Mouse (Mus musculus) cerebellum, postnatal 36 days (tissue): ENCODE results near the gene Baz2b.

Experiments used
- DNase-seq, 2 experiments: peaks; one replicate each; pipeline ENCODE4 v3.0.0; 2021 to 2022; ENCODE audit warnings: mixed read lengths in 2 of 2

The Baz2b gene

DNA sequence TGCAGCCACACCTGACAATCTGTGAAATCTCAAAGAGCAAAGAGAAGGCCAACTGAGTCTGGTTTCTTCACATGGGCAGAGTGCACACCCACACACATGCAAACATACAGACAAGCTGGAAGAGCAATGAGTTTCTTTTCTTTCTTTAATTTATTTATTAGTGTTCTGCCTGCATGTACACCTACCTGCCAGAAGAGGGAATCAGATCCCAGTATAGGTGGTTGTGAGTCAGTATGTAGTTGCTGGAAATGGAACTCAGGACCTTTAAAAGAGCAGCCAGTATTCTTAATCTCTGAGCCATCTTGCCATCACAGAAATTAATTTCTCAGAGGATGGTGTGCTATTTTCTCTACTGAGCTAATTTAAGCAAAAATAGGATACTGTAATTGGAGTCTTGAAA lies 164.7 kb downstream of the Baz2b start:
- DNase-seq, result no peak

DNA sequence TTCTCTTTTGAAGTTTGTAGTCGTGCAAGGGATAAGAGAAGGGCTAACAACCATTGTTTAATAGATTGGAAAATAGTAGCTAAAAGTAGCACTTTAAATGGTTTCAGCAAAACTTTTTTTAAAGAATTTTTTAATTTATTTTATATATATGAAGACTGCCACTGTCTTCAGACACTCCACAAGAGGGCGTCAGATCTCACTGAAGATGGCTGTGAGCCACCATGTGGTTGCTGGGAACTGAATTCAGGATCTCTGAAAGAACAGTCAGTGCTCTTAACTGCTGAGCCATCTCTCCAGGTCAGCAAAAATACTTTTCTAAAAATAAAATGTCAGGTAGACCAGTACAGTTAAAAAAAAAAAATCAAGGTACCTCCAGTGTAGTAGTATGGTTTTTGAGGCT lies 165.1 kb downstream of the Baz2b start:
- DNase-seq, result no peak

DNA sequence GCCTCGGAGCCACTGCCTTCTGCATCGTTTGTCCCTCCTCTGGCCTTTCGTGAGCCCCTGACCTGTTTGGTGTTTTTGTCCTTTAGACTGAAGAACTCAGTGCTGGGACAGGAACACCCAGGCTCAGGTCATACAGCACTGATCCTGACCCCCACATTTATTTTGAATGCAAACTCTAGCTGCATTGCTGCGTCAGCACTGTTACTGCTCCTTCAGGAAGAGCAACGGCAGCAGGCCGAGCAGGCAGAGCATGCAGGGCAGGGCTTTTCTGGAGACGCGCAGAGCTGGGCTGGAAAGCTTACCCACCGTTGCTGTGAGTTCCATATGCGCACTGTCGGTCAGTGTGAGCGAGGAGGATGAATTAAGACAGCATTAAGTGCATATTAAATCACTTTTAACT lies 166.9 kb downstream of the Baz2b start:
- DNase-seq, result peak; percentile 36 to 46

DNA sequence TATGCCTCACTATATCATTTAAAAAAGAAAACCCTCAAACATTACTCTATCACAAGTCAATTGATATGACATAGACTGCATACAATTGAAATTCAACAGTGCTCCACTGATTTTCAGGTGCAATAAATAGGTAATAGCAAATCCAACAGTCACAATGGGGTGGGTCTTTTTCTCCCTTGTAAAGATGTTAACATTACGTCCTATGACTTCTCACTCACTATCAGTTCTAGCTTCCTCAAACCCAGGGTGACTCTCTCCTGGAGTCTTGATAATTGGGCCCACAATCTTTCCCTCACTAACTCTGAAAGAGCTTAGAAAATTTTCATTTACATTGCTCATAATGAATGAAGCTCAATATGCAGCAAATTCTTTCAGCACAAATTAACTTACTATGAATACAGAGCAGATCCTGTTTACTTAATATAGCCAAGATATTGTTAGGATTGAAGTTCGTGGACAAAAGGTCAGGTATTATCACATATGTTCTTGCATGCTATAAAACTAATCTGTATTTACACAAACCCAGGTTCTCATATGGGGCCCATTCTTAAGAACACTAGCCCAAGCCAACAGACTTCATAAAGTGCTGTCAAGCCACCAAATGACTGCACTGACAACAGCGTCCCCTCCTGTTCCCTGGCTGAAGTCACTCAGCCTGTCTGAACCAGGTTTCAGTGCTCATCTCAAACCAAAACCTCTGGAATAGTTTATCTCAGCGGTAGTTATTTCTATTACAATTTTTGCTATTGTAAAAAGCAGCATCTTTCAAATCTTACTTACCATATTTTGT lies 168.0 kb downstream of the Baz2b start:
- DNase-seq, result no peak

DNA sequence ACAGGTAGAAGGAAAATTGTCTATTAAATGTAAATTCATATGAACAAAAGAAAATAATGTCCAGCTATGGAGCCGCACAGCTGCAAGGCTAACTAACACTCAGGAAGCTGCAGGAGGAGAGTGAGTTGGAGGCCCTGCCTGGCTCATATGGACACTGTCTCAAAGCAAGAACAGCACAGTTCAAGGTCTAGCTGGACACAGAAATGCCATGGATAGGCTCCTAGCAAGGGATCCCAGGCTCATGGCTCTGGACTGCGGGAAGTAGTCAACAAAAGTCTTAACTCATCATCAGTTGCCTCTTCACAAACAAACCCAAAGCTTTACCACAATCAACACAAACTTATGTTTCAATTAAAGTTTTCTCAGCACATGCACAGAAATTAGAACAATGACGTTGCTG lies 169.5 kb downstream of the Baz2b start:
- no peak for DNase-seq

DNA sequence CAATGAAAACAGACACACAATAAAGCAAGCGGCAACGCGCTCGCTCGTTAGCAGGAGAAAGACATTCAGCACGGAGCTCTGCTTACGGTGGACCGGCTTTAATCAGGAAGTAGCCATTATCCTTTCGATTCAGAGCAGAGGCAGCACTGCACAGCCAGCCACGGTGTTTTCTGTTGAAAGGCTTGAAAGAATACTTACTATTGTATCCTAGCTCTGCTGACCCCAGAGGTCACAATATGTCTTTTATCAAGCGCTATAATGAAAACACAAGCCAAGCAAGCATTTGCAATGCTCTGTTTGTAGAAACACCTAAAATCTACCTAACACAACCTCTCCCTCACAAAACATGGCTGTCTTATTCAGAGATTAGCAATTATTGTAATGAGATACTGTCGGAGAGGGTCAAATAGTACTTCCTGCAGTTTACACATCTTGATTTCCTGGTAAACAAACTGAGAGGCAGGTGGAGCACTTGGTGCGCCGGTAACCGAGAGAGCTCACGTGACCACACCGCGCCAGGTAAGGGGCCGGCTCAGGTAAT lies 172.6 kb downstream of the Baz2b start:
- peak; percentile 49 to 67 for DNase-seq

DNA sequence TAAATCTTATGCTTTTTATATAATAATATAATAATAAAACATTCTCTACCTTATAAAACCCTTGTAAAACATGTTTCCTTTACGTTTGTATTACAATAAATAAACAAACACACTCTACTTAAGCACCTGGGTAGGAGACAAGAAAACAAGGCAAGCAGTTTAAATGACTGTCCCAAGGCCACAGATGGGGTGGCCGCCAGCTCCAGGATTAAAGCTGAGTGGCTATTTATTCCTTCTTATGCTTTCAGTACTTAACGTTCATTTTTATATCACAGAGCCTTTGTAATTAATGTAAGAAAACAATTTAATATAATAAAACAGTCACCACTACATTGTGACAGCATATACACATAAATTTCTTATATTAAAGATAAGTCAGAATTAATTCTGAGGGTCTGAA lies 173.3 kb downstream of the Baz2b start:
- peak; percentile 38 to 39 for DNase-seq

DNA sequence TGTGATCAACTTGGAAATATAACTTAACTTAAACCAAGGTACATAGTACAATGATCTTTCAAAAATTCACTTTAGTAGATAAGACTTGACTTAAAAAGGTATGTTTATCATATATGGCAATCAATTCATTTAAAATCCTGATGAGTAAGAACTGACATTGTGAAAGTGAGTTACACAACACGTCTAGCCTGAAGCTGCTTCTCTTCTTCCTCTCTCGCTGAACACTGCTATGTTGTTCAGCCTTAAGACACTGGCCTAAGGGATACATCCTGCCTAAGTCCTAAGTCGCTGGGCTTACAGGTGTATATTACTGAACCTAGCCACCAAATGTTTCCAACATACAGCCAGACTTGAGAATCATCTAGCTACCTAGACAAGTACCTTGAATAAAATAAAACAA lies 178.6 kb downstream of the Baz2b start:
- no peak for DNase-seq

DNA sequence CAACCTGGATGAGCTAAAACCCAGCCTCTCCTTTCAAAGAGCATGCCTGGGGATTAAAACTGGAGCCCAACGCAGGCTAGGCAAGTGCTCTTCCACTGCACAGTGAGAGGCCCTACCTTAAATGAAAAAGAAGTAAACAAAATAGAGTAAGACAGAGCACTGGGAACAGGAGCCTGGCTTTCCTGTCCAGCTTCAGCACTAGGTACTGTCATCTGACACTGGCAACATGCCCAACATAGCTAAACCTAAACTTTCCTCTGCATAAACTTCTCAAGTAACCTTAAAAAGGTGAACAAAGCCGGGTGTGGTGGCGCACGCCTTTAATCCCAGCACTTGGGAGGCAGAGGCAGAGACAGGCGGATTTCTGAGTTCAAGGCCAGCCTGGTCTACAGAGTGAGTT lies 180.6 kb downstream of the Baz2b start:
- DNase-seq, result no peak

DNA sequence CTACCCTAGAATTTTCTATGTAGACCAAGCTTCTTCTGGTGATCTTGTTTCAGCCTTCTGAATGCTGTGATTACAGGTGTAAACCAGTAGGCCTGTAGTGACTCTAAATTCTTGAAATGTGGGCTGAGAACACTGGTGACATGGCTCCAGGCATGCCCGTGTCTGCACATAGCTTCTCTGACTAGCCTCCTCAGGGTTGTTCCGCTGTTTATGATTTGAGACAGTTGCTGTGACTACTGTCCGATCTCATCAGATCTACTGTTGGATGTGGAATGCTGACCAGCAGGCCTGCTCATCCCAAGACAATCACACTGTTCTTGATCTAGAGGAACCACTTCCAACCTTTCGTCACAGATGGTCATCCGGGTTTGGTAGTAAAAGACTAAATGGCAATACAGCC lies 182.5 kb downstream of the Baz2b start:
- no peak for DNase-seq

DNA sequence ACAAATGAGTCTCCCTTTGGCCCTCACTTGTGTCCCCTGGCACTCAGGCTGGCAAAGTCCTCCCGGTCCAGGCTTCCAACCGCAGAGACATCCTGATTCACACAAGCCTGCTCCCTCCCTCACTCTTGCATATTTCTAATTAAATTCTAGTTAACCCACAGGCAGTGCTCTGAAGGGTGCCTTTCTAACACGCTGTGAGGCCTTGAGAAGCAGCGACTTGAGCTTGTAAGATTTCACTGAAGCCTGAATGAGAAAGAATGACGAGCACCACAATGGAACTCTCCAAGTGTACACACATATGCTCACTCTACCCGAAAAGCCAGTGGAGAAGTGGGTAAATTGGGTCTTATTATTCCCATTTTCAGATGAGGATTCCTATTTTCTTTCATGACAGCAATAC lies 183.1 kb downstream of the Baz2b start:
- DNase-seq, result no peak

DNA sequence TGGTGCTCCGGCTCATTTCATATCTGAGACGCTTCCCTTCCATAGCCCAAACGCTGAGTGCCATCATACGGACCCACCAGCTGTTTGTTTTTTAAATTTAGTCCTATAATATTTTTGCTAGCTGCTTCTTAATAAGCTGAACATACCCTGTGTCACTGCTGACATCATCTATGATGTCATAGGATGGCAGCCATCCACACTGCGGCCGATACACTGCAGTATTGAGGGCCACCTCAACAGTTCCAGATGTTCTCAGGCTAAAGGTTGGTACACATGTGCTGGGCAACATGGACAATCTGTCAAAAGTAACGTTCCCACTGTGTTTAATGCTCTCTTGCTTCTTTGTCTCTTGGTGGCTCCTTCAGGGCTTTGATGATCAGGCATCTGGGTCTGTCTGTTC lies 185.9 kb downstream of the Baz2b start:
- DNase-seq, result no peak

DNA sequence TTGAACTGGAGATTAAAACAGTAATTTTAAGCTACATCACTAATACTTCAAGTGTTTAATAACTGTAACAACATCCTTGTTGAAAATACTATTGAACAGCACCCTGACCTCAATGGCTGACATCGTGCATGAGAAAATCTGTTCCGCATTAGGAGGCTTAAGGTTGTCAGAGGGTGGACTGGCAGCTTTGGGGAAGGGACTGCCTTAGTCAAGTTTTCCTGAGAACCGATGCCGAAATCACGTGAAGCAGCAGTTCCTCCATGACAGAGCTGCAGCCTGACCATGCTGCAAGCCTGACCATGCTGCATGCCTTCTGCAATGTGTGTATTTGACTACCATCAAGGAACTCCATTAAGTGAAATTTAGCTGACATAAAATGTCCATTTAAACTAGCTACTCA lies 188.1 kb downstream of the Baz2b start:
- DNase-seq, result no peak

DNA sequence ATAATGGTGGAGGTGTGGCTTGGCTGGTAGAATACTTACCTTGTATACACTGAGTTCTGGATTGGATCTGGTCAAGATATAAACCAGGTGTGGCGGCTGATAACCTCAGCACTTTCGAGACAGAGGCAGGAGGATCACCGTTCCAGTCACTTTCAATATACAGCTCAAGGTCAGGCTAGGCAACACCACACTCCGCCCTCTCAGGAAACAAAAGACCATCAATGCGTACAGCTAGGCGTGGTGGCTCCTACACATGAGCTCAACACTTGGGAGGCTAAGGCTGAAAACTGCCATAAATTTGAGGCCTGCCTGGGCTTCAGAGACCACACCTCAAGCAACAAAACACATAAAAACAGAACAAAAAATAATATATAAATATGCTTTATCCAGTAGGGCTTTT lies 188.5 kb downstream of the Baz2b start:
- no peak for DNase-seq

DNA sequence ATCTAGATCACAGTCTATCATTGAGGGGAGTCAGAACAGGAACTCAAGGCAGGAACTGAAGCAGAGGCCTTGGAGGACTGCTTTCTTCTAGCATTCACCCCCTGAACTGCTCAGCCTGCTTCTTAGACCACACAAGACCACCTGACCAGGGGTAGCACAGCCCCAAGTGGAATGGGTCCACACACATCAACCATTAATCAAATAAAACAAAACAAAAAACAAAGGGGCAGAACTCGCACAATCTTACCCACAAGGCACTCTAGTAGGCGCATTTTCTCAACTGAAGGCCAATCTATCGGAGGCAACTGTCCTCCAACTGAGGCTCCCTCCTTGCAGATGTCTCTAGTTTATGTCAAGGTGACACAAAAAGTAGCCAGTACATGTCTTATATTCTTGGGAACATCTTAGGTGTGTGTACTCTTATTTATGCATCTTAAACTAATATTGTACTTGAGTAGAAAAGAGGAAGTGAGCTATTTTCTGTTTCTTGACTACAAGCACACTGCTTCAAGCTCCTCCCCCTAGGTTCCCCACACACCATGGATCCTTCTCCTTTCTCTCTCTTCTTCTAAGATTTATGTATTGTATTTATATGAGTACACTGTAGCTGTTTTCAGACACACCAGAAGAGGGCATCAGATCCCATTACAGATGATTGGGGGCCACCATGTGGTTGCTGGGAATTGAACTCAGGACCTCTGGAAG lies 189.9 kb downstream of the Baz2b start:
- DNase-seq, result no peak

DNA sequence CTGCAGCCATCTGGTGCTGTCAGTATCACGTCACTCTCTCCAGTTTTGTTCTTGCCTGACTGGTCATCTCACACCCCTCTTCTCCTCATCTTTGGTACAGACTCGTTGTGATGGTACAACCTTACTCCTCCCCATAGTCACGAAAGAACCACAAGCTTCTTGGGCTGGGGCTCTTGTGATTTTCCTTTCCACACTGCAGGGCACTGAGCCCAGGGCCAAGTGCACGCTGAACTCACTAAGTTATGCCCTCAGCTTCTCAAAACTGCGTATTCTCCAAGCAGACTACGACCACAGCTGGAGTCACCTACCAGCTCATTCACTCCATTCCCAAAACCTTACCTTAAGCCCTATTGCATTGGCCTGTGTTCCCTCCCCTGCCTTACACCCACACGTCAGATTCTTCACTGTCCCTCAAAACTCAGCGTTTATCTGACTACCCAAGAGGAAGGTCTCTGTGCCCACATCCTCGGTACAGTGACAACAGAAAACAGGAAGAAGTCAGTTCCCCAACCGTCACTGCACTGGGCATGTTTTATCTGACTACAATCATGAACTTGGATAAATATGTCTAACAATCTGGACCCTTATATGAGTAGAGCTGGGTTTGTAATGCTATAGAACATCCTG lies 190.7 kb downstream of the Baz2b start:
- no peak for DNase-seq

DNA sequence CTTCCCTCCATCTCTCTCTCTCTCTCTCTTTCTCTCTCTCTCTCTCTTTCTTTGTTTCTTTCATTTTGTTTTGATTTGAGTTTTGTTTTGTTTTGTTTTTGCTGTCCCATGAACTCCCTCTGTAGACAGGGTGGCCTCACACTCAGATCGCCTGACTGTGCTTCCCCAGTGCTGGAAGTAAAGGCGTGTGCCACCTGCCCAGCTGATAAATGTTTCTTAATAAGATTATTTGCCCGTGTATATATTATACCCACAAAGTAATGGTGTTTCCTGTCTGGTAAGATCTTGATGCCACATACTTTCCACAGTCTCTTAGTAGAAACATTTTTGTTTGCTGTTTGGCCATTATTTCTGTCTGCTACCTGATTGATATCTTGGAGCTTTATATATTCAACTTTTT lies 198.1 kb downstream of the Baz2b start:
- DNase-seq, result no peak

DNA sequence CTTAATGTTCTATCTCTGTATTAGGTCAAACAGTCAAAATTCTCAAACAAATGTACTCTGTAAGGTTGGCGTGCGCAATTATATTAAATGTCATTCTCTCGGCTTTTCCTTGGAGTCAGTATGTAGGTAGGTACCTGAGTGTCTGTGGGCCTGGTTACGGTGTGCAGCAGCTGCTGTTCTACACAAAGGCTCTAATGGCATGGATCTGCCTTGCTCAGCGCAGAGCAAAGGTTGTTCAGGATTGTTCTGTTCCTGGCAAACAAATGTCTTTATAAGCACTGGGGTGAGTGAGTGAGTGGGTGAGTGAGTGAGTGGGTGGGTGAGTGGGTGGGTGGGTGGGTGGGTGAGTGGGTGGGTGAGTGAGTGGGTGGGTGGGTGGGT lies 206.0 kb downstream of the Baz2b start:
- DNase-seq, result no peak

DNA sequence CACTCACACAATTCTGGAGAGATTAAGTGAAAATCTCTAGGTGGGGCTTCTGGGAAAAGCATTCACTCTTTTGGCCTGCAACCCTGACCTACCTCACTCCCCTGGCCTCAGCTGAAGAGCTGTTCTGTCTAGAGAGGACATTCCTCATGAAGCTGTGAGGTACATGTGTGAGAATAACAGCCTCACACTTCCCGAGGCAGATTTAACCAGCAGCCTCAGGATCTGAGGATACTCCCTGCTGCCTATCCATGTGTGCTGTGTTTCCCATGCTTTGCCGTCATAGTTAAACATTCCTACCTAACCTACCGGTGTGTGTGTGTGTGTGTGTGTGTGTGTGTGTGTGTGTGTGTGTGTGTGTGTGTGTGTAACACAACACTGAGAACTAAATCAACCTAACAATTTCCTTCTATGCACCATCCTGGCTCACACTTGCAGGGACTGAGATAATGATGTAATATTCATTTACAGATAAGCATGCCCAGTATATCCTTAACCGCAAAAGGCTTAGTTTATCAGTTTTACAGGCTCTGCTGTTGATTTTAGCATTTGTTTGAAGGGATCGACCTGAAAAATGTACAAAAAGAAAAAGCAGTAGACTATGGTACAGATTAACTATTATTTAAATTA lies 206.5 kb downstream of the Baz2b start:
- no peak for DNase-seq

DNA sequence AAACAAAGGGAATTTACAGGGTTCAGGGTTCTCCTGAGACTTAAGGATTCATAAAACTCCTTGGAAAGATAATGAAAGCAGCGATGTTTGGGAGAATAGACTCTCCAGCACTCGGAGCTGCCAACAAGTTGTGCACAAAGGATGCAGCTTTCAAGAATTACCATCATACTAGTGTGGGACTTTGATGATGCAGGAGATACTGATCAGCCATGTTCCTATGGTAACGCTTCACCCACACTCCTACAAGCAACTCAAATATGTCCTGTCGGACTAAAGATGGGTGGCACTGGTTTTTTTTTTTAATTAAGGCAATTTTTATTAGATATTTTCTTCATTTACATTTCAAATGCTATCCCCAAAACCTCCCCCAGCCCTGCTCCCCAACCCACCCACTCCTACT lies 209.4 kb downstream of the Baz2b start:
- DNase-seq, result no peak

DNA sequence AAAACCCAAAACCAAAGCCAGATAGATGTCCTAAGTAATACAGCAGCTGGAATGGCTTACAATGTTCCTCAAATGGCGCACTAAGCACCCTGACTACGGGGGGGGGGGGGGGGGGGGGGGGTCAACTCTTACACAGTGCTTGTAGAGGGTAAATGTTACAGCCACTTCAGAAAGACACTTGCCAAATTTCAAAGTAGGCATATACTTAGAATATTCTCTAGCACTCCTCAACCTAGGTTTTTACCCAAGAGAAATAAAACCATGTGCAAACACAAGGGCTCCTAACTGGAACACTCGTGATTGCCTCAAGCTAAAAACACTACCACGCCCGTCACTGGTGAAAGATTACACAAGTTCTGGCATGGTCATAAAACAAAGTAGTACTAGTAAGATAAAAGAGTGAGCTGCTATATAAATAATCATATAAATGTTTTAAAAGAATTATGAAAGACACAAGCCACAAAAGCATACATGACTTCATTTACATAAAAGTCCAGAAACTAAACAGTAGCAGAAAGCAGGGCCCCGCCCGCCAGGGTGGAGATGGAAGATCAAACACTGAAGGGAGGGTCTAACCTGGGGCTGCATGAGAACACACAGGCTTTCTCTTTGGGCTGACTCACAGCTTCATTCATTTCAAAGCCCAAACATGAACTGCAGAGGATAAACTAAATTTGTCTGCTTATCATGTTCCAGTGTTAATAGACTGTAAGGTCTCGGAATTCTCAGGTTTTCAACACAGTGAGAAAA lies 212.0 kb downstream of the Baz2b start:
- no peak for DNase-seq

DNA sequence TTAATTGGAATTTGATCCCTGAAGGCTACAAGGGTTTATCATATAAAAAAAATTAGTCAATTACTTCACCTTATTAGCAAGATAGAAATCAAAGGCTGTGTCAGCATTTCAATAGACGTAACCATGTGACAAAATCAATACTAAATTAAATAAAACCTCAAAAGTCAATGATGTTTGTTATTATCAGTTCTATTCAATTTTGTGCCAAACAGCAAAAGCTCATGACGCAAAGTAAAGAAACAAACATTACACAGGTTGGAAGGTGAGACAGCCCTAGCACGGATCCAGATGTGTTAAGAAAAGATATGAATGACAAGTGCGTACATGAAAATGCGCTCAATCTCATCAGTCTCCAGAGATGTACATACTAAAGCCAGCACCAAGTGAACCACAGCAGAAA lies 212.7 kb downstream of the Baz2b start:
- DNase-seq, result no peak

DNA sequence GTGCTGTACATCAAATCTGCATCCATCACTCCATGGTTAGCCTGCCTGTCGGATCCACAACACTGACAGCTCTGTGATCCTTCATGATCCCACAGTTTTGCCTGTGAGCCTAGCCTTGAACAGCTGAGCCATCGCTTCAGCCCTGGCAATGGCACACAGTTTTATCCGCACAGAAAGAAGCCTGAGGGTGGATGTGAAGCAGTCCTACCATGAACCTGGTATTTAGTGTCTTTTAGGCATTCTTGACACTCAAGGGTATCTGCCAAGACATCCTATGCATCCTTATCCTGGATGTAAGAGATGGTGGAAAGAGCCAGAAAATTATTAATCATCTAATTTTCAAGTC lies 216.5 kb downstream of the Baz2b start:
- no peak for DNase-seq
